Mouse (Mus musculus) lung, adult 2 months (tissue): ENCODE measurements around the gene Mroh3. TPM values are rescaled to one million over a fixed set of nuclear protein-coding genes. Genes with fewer than 3 reads are reported as not detected.

Experiments used
- DNase-seq: peaks from one replicate; pipeline ENCODE4 v3.0.0; 2022
- H3K4me1 ChIP-seq: fragments of 200-500 bp; 2 replicates; pipeline ENCODE4 v1.6.1; 2011; ENCODE audit warnings: low read length; ENCODE audit not compliant: control insufficient read depth, insufficient read depth
- H3K4me3 ChIP-seq: fragments of 200-500 bp; replicated peaks from 2 replicates; pipeline ENCODE3; 2011; ENCODE audit warnings: low read depth, mild to moderate bottlenecking, control low read depth, low read length; ENCODE audit errors: extremely low read depth
- CTCF ChIP-seq: fragments of 200-500 bp; IDR thresholded peaks from 2 replicates; pipeline ENCODE4 v1.5.1; 2011; ENCODE audit warnings: mild to moderate bottlenecking, low read length, control low read depth; ENCODE audit not compliant: insufficient read depth
- POLR2A ChIP-seq: fragments of 200-500 bp; IDR thresholded peaks from 2 replicates; pipeline ENCODE4 v1.6.1; 2011; ENCODE audit warnings: low read depth, mild to moderate bottlenecking, control low read depth, low read length, borderline replicate concordance; ENCODE audit errors: extremely low read depth
- WGBS: fragments of 180-500 bp; shearing (Covaris S2); methylation state at CpG from one replicate; pipeline ENCODE4 v1.1.7; 2018; 5-methylcytosine and 5-hydroxymethylcytosine counted together
- polyA plus RNA-seq: library from polyadenylated mRNA; depleted of rRNA; stranded (reverse); fragments of >200 nt; gene quantifications from 2 replicates; pipeline ENCODE4 v1.2.3, GENCODE M21; 2012

Mroh3 gene
- polyA plus RNA-seq, 1 experiment, result 0.14 TPM

DNA sequence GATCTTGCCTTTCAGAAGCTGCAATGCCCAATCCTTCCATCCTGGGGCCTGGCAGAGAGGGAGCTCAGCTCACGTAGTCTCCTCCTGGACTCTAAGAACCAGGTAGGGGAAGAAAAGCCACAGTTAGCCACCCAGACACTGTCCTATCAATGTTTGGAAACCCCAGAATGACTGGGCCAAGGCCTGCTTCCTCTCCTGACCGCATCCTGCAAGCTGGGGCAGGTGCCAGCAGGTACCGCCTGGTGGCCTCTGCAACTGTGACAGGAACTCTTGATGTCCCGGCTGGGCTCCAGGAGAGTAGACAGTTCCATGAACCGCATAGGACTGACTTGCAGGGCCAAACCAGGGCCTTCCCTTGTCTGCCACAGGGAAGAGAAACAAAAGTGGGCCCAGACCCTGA is 34.8 kb upstream of the Mroh3 start:
- no peak for DNase-seq
- WGBS, result 78% methylated on average over 5 of the region's 5 CpGs
- no peak for TF ChIP-seq POLR2A
- no peak for TF ChIP-seq CTCF
- H3K4me3 ChIP-seq, result no peak overlapping the region
- no peaks in the 10 kb centered on the region for H3K4me1 ChIP-seq

DNA sequence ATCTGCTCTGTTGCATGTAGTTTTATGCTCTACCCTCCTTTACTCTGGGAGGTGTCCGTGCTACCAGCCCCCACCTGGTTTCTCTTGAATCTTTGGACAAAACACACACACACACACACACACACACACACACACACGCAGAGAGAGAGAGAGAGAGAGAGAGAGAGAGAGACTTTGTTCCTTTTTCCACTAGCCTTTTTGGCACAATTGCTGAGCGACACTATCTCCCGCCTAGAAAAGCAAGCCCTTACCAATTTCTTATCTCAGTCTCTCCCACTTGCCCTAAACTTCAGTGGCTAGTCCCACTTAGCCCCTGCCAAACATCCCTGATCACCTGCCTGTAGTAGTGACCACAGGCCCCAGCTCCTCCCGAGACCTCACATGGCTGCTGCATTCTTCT is 31.8 kb upstream of the Mroh3 start:
- H3K4me3 ChIP-seq, result no peak overlapping the region
- 89% methylated on average over 4 of the region's 5 CpGs for WGBS
- no peak for TF ChIP-seq POLR2A
- no peak for TF ChIP-seq CTCF
- H3K4me1 ChIP-seq, result no peaks in the 10 kb centered on the region
- DNase-seq, result no peak

DNA sequence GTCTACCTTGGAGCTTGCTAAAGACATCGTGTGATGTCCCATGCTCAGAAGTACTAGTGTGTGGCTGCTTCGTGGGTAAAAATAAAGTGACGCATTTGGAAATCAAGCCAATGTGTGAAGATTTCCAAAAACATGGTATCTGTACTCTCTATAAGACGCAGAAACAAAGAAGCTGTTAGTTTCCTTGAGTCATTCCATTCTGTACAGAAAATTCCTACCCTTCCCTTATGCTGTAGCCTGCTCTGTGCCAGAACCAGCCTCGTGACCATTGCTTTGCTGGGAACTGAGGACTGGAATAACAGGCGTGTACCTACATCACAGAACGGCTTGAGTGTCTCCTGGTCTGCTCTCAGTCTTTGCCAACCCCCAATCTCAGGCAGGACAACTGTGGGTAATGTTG is 29.2 kb upstream of the Mroh3 start:
- no peak overlapping the region for H3K4me3 ChIP-seq
- no peak for TF ChIP-seq CTCF
- no peak for TF ChIP-seq POLR2A
- H3K4me1 ChIP-seq, result no peaks in the 10 kb centered on the region
- WGBS, result 82% methylated on average over 7 of the region's 7 CpGs
- DNase-seq, result no peak

DNA sequence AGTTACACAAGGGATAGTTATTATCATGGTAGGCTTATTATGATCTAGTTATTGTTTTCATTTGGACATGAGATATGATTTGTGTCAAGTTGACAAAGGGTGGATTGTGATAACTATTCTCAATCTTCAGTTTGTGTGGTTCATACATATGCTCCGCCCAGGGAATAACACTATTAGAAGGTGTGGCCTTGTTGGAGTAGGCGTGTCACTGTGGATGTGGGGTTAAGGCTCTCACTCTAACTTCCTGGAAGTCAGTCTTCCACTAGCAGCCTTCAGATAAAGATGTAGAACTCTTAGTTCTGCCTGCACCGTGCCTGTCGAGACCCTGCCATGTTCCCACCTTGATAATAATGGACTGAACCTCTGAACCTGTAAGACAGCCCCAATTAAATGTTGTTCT is 25.9 kb upstream of the Mroh3 start:
- 82% methylated on average over 4 of the region's 4 CpGs for WGBS
- no peak overlapping the region for H3K4me3 ChIP-seq
- H3K4me1 ChIP-seq, result no peaks in the 10 kb centered on the region
- TF ChIP-seq POLR2A (no peak), CTCF (no peak)
- no peak for DNase-seq

DNA sequence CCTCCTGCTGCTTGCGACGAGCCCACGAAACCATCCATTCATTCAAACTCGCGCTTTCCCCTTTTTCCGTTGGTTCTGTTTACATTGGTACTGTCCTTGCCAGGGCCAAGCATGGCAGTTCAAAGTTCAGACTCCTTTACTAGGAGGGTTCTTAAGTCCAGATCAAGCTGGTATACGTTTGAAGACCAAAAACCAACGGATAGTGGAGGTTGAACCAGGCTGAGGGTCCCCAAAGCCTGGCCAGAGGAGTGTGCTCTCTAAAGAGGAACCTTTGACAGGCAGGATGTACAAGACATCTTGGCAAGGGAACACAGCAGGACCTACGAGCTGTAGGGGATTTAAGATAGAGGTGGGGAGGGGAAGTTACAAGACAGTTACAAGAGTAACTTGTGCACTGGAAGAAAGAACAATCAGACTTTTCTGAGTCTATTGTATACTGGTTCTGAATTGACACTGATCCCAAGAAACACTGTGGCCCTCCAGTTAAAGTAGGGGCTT is 22.0 kb upstream of the Mroh3 start:
- no peaks in the 10 kb centered on the region for H3K4me1 ChIP-seq
- peak; percentile 30; the same call in 1 of the 2 replicates for TF ChIP-seq CTCF
- TF ChIP-seq POLR2A, result no peak
- WGBS, result 3% methylated on average over 9 of the region's 9 CpGs
- H3K4me3 ChIP-seq, result peak overlapping the region; percentile 47
- DNase-seq, result no peak

DNA sequence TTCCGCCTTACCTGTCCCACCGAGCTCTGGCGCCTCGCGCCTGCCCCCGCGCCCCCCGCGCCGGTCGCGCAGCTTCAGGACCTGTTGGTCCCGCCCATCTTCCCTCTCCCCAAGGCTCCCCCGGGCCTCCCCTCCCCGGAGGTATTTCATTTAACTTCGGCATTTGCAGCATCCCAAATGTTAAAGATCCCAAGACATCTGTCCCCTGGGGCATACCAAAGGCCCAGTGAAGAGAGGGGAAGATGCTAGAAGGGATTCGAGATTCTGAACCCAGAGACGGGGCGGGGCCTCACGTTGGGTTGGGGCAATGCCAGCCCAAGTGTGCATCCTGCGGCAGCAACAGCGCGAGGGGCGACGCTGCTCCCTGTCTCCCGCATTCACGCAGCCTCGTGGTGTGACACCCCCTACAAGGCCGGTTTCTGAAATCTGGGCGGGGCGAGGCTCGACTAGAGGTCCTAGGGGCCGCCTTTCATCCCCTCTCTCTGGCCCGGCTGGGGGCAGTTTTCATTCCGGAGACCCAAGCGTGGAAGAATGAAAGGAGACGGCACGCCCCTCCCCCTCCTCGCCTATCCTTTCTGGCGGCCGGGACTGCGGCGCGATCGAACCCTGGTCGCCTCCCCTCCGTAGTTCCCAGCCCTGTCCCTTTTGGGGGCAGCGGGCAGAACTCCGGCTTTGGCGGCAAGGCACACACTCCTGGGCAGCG is 21.4 kb upstream of the Mroh3 start, which contains the start of gene Inava:
TSS of gene Inava (minus strand) at position 373 of the 703 bp plus-strand sequence.
- Histone ChIP-seq H3K4me1 (no peaks in the 10 kb centered on the region), H3K4me3 (peak within 1 kb of the TSS; percentile 47)
- 1% methylated on average over 51 of the region's 51 CpGs for WGBS
- peak; percentile 19 for DNase-seq
- TF ChIP-seq CTCF, result no peak
- no peak for TF ChIP-seq POLR2A

DNA sequence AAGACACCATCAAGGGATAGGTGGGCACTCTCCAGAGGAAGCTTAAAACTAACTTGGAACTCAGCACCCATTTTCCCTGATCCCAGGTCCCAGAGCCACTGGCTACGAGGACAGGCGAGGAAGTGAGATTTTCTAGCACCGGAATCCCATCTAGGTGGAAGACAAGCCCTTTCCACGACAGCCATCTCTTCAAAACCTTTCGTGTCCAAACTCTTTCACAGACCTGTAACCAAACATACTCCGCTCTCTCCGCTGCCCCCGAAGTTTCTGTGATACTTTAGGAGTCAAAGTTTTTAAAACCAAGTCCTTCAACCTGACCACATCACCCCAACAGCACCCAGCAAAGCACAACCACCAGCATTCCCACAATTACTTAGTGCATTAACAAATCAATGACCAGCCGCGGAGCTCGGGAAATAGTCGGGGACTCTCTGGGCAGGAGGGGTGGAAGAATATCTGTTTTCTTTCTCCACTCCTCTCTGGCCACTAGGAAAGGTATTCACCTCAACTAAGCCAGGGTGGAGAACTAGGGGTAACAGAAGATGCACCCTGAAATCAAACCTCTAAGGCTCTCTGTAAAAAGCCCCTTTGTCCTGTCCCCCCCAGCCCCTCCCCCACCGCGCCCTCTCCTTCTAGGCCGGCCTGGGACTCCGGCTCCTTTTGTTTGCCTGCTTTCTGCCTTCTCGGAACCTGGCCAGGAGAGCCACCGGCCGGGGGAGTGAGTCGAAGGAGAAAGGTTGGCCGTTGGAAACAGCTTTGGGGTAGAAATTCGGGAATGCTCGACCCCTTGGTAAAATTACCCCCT is 20.6 kb upstream of the Mroh3 start:
- H3K4me3 ChIP-seq, result no peak overlapping the region
- no peaks in the 10 kb centered on the region for H3K4me1 ChIP-seq
- DNase-seq, result peak; percentile 12
- no peak for TF ChIP-seq POLR2A
- no peak for TF ChIP-seq CTCF
- 14% methylated on average over 23 of the region's 23 CpGs for WGBS

DNA sequence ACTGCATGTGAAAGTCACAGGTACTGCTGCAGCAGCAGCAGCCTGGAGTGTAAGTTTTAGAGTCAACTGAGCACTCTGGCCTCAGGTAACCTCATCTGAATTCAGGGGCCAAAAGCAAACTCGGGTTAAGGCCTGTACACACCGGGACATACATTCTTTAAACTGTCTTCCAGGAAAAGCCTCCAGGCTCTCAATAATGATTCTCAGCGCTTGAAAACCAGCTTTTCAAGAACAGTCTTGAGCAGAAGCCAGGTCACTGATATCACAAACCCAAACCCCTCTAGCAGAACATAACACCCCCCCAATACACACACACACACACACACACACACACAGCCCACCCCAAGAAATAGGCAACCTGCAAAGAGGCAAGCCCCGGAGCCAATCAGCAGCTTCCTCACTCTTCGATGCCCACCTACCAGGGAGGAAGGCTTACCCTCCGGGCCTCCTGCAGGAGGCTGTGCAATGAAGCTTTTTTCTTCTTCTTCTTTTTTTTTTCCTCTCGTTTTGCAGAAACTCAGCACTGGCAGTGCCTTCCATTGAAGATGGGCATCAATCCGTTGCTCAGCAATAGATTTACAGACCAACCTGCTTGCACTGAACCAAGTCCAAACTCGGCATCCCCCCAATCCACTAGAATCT is 19.8 kb upstream of the Mroh3 start:
- no peaks in the 10 kb centered on the region for H3K4me1 ChIP-seq
- no peak overlapping the region for H3K4me3 ChIP-seq
- no peak for DNase-seq
- WGBS, result 18% methylated on average over 9 of the region's 9 CpGs
- no peak for TF ChIP-seq POLR2A
- TF ChIP-seq CTCF, result no peak

DNA sequence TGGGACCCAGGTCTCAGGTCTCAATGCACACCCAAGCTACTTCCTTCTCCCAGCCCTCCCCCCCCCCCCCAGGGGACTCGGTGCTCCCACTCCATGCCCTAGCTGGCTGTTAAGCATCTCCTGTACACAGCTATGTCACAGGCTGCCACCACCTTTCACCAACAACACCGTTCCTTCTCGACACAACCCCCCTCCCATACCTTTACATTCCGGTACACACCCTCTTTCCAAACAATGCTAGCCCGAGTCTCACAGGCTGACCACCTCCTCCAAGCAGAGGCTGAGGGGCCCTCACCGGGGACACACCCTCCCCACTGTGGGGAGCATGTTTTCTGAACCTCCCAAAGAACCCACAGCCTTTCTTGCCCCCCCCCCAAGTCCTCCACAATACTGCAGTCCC is 19.0 kb upstream of the Mroh3 start:
- no peak for DNase-seq
- WGBS, result 29% methylated on average over 6 of the region's 6 CpGs
- no peak for TF ChIP-seq CTCF
- TF ChIP-seq POLR2A, result no peak
- Histone ChIP-seq H3K4me3 (no peak overlapping the region), H3K4me1 (no peaks in the 10 kb centered on the region)

DNA sequence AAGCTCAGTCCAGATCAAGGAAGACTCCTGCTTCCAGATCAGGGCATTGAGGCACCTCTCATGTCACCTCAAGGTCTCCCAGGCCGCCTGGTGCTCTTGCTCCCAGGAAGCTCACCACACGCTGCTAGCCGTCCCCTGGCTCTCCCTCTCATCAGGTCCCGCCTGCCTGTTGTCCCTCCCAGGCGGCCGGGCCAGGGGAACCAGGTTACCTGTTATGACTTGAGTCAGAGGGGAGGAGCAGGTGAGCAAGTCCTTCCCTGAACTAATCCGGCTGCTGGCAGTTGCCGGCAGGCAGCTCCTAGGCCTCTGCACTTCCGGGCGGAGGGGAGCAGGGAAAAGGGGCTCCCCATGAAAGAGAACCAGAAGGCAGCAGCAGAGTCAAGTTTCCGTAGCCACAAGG is 17.6 kb upstream of the Mroh3 start:
- Histone ChIP-seq H3K4me1 (no peaks in the 10 kb centered on the region), H3K4me3 (no peak overlapping the region)
- WGBS, result 59% methylated on average over 11 of the region's 11 CpGs
- peak; percentile 39 for DNase-seq
- no peak for TF ChIP-seq CTCF
- TF ChIP-seq POLR2A, result no peak
